Mouse (Mus musculus): ENCODE data around the gene Il27ra. TPM values are rescaled to one million over a fixed set of nuclear protein-coding genes. Genes with fewer than 3 reads are reported as not detected.

Gene Il27ra
- total RNA-seq (2022), result 1 to 10 TPM; 1.5 to 2.7 (median 1.8) TPM

GRCm38 (mm10) chr8:84042066-84042947 is at the start of gene Il27ra:
Gene Il27ra (minus strand): TSS chr8:84042589.
- peak in 1 of 2 experiments; percentile 31 for DNase-seq (ENCODE audit: low spot score in 2 of 2)

GRCm38 (mm10) chr8:84090585-84090984 is 48.2 kb upstream of the Il27ra start:
- DNase-seq (ENCODE audit: low spot score in 2 of 2), result peak in 1 of 2 experiments; percentile 6

- DNase-seq (ENCODE audit: low spot score in 2 of 2), result no peak
These were observed 46.9 kb upstream of the Il27ra start for GRCm38 (mm10) chr8:84089277-84089676.

- DNase-seq (ENCODE audit: low spot score in 2 of 2), result no peak
These were observed 45.4 kb upstream of the Il27ra start for GRCm38 (mm10) chr8:84087821-84088220.

GRCm38 (mm10) chr8:84087156-84087555 is 44.8 kb upstream of the Il27ra start:
- no peak for DNase-seq (ENCODE audit: low spot score in 2 of 2)

- no peak for DNase-seq (ENCODE audit: low spot score in 2 of 2)
These were observed 42.1 kb upstream of the Il27ra start for GRCm38 (mm10) chr8:84084341-84085115.

DNA sequence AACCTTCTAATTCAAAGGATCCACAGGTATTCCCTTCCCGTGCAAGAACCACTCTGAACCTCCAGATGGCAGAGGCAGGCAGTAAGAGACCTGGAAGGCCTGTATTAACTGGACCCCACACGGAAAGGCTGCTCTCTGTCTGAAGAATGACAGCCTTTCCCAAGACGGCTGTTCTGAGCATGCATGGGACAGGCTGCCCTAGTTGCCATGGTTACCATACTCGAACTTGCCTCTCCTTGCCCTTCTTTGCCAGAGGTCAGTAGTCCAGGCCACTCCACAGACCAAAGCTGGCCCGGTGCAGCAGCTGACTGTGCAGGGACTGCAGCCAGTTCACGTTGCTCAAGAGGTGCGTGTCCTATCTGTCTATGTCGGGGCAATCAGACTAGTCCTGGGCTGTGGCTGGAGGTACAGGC is 41.4 kb upstream of the Il27ra start:
- DNase-seq (ENCODE audit: low spot score in 2 of 2), result no peak

DNA sequence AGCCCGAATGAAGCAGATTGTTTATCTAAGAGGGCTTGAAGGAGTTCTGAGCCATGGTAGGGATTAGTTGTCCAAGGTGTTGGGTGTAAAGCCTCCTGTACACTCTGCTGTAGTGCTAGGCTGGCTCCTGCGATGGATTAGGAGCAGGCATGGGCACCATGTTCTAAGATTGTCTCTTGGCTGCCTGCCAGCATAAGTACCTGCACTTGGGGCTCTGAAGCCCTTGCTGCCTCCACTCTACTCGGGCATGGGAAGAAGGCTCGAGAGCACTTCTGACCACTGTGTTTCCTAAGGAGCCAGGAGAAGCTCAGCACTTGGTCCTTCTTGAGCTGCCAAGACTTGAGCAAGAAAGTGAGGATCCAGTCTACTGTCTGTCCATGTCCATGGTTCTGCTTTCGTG is 36.8 kb upstream of the Il27ra start:
- DNase-seq (ENCODE audit: low spot score in 2 of 2), result no peak

DNA sequence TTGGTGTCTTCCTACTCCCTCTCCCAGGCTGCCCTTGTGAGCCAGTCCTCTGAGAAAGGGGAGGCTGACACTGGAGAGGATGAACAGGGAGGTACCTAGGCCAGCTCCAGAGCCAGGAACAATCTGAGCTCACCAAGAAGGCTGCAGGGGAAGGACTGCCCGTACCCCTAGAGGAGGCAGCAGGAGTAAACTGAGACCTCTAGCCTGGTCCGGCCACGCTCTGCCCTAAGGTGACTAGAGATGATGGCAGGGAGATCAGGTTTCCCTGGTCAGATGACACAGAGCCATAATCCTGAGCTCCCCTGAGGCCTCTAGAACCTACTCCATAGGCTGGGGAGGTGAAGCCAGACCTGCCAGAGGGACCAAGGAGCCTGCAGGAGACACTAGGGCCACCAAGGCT is 34.5 kb upstream of the Il27ra start:
- DNase-seq (ENCODE audit: low spot score in 2 of 2), result no peak

DNA sequence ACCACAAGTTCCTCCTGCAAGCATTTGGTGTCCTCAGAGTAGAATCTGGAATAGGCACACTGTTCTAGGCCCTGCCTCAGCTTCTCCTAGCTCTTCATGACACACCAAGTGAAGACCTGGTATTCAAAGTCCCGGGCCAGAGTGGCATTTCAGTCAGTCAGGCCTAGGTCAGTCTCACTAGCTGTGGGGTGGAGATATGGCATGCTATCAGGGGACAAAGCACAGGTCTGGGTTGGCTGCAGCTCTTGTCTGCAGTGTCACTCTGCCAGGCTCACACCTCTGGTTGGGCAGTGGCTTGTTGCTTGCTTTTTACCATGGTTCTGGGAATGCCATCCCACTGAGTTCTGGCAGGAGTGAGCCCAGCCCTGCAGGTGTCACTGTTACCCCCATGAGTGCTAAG is 34.0 kb upstream of the Il27ra start:
- no peak for DNase-seq (ENCODE audit: low spot score in 2 of 2)

GRCm38 (mm10) chr8:84073230-84073976 is 31.0 kb upstream of the Il27ra start:
- no peak for DNase-seq (ENCODE audit: low spot score in 2 of 2)

GRCm38 (mm10) chr8:84072321-84072720 is 29.9 kb upstream of the Il27ra start:
- no peak for DNase-seq (ENCODE audit: low spot score in 2 of 2)

DNA sequence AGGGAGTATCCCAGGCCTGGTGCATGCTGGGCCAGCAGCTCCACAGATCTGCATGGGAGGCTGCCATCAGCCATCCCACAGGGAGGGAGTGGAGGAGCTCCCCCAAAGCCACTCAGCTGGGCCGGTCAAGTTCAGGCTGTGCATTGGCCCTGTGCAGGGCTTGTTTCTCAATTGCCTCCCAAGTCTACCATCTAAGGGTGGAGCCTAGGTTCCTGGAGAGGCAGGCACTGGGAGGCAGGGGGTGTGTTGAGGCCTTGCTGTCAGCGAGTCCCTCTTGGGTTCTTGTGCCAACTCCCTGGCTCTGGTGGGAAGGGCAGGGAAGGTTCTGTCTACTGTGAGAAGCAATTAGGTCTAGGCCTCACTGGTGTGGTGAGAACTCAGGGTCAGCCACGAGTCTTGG is 29.5 kb upstream of the Il27ra start:
- no peak for DNase-seq (ENCODE audit: low spot score in 2 of 2)

GRCm38 (mm10) chr8:84070667-84071066 is 28.3 kb upstream of the Il27ra start:
- peak; percentile 81 to 82 for DNase-seq (ENCODE audit: low spot score in 2 of 2)

- no peak for DNase-seq (ENCODE audit: low spot score in 2 of 2)
These were observed 27.9 kb upstream of the Il27ra start for GRCm38 (mm10) chr8:84070241-84070640.

- DNase-seq (ENCODE audit: low spot score in 2 of 2), result no peak
These were observed 27.4 kb upstream of the Il27ra start for GRCm38 (mm10) chr8:84069750-84070149.

- DNase-seq (ENCODE audit: low spot score in 2 of 2), result no peak
These were observed 26.8 kb upstream of the Il27ra start for GRCm38 (mm10) chr8:84069169-84069568.

DNA sequence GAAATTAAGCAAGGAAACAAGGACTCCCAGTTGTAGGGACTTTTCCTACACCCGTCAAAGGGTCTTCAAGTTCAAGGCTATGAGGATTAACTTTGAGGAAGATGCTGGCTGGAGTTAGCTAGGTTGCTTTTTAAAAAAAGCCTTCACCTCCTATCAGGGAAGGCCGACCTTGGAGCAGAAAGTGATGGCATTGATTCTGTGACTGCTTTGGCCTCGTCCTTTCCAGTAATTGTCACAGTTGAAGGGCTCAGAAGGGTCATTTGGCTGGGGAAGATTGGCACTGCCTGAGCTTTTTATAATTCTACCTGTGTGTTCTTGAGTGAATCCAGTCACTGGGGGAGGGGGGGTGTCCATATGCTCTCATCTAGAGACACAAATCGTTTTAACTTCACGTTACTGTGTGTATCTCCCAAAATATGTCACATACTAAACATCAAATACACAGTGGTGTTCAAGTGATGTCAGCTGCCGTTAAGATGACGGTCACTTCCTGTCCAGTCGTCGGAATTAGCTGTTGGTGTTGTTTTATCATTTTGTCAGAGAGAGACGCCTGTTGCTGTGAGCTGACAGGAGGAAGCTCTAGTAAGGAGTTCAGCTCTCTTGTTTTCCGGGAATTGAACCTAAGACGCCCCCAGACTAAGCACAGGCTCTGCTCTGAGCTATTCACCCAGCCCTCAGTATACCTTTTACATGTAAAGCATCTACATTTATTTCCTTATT is 26.1 kb upstream of the Il27ra start:
- no peak for DNase-seq (ENCODE audit: low spot score in 2 of 2)

DNA sequence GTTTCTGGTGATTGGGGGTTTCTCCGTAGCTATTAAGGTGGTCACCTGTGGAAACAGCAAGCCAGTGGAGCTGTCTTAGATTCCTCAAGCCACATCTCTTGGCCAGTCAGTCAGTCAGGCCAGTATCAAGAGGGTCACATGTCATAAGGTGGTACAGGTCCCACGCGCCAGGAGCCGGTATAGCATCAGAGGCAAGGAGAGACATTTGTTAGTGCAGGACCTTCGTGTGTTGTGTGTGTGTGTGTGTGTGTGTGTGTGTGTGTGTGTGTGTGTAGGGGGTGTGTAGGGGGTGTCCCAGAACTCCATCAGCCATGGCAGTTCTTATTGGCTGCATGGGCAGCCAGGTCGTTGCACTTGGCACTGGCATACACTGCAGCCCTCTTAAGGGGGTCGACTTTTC is 25.5 kb upstream of the Il27ra start:
- DNase-seq (ENCODE audit: low spot score in 2 of 2), result no peak

GRCm38 (mm10) chr8:84067047-84067573 is 24.7 kb upstream of the Il27ra start:
- DNase-seq (ENCODE audit: low spot score in 2 of 2), result peak; percentile 89 to 95
